Mouse (Mus musculus) neural tube, postnatal 0 days (tissue): ENCODE data around the gene Lsm14a. TPM values are rescaled to one million over a fixed set of nuclear protein-coding genes. Genes with fewer than 3 reads are reported as not detected.

ENCODE experiments used
- polyA plus RNA-seq: library from polyadenylated mRNA; unstranded; fragments of >200 nt; fragmentation: Nextera tagmentation; extraction: Ambion mirVana; gene quantifications from 2 replicates; pipeline ENCODE4 v1.2.1, GENCODE M21; 2015

Gene Lsm14a
- polyA plus RNA-seq, result 42.7 and 43.4 TPM in 2 replicates

GRCm38 (mm10) chr7:34393215-34393614, at the start of gene Lsm14a:
Gene Lsm14a, minus strand, starts transcription at chr7:34393315.

GRCm38 (mm10) chr7:34313443-34313875, 79.7 kb downstream of the Lsm14a start, which contains the start of gene 4931406P16Rik:
Gene 4931406P16Rik, minus strand, starts transcription at chr7:34313551.

Other genes starting within 250 kb of the Lsm14a start
- gene Uba2, start 223.7 kb downstream of the Lsm14a start, polyA plus RNA-seq, result 110 and 112 TPM in 2 replicates
- gene Pdcd2l, start 196.7 kb downstream of the Lsm14a start, polyA plus RNA-seq, result 69.6 and 70.6 TPM in 2 replicates
- gene Gpi1, start 163.0 kb downstream of the Lsm14a start, polyA plus RNA-seq, result 362 and 387 TPM in 2 replicates
- not detected in 2 replicates for gene Gm6096, start 142.3 kb downstream of the Lsm14a start, polyA plus RNA-seq
- 24.4 and 26.2 TPM in 2 replicates for gene 4931406P16Rik, start 79.8 kb downstream of the Lsm14a start, polyA plus RNA-seq